Mouse (Mus musculus): ENCODE results near the gene Ddx55.

- TF ChIP-seq CTCF (IDR thresholded peaks at IDR 0.05; ENCODE audit: control insufficient read depth, insufficient read depth, insufficient replicate concordance, low read depth, low read length), result no peak
- TF ChIP-seq POLR2A (IDR thresholded peaks at IDR 0.05; ENCODE audit: control insufficient read depth, low read depth, low read length), result 0 out of 2 replicates have a peak, but pooled peaks have one; percentile 41
Observed at GRCm38 (mm10) chr5:124540383-124540786, 12.3 kb upstream of the Ddx55 start, which contains the start of gene Tmed2.

Measured in testis, adult 2 months (tissue).